Mouse (Mus musculus): Measurements from ENCODE around the gene Hcn1. TPM values are rescaled to one million over a fixed set of nuclear protein-coding genes. Genes with fewer than 3 reads are reported as not detected.
A peak's percentile ranks its signal among the peaks of the same experiment; 100 is the strongest.

Gene Hcn1
- polyA plus RNA-seq, 1 experiment from 2014 or later: 0.24 TPM

- Histone ChIP-seq H3K9me3 (no peaks in the 10 kb centered on the region), H3K4me3 (no peak overlapping the region), H3K4me1 (no peaks in the 10 kb centered on the region), H3K27me3 (no peaks in the 10 kb centered on the region), H3K4me2 (no peak overlapping the region), H3K9ac (no peak overlapping the region), H3K36me3 (no peaks in the 10 kb centered on the region), H3K27ac (no peak overlapping the region)
- ATAC-seq (ENCODE audit: insufficient number of reproducible peaks, insufficient read depth, low FRiP score, low TSS enrichment, low read depth): no peak
- WGBS: 71% methylated on average over 5 of the region's 5 CpGs
These were observed 290.0 kb downstream of the Hcn1 start for GRCm38 (mm10) chr13:117892076-117892475.

- Histone ChIP-seq H3K36me3 (no peaks in the 10 kb centered on the region), H3K27me3 (no peaks in the 10 kb centered on the region), H3K9me3 (no peaks in the 10 kb centered on the region), H3K4me1 (no peaks in the 10 kb centered on the region), H3K9ac (no peak overlapping the region), H3K4me3 (no peak overlapping the region), H3K27ac (no peak overlapping the region), H3K4me2 (no peak overlapping the region)
- 83% methylated on average over 2 of the region's 2 CpGs for WGBS
- ATAC-seq (ENCODE audit: insufficient number of reproducible peaks, insufficient read depth, low FRiP score, low TSS enrichment, low read depth): no peak
These were observed 295.9 kb downstream of the Hcn1 start for GRCm38 (mm10) chr13:117898052-117898451.

DNA sequence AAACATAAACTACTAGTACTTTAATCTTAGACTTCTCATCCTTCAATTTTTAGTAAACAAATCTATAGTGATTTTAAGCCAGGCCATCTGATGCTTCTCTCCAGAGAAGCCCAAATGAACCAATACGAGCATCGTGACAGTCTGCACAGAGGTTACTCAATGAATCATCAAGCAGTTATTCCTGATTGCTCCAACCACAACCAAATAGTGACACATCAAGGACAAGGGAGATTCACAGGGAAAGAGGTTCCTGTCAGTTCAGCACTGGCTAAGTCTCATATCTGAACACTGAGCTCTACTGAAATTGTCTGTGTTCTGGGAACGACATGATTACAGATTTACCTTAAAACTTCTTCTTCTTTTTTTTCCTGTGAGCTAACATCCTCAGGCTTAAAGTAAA lies 305.7 kb downstream of the Hcn1 start:
- no peak overlapping the region for H3K9ac ChIP-seq
- 85% methylated on average over 3 of the region's 3 CpGs for WGBS
- H3K27me3 ChIP-seq: no peaks in the 10 kb centered on the region
- H3K4me2 ChIP-seq: no peak overlapping the region
- H3K4me1 ChIP-seq: no peaks in the 10 kb centered on the region
- H3K27ac ChIP-seq: no peak overlapping the region
- H3K9me3 ChIP-seq: no peaks in the 10 kb centered on the region
- H3K4me3 ChIP-seq: no peak overlapping the region
- H3K36me3 ChIP-seq: no peaks in the 10 kb centered on the region
- no peak for ATAC-seq (ENCODE audit: insufficient number of reproducible peaks, insufficient read depth, low FRiP score, low TSS enrichment, low read depth)

- Histone ChIP-seq H3K27me3 (no peaks in the 10 kb centered on the region), H3K27ac (no peak overlapping the region), H3K9me3 (no peaks in the 10 kb centered on the region), H3K36me3 (no peaks in the 10 kb centered on the region), H3K4me3 (no peak overlapping the region), H3K9ac (no peak overlapping the region), H3K4me1 (no peaks in the 10 kb centered on the region), H3K4me2 (no peak overlapping the region)
- 87% methylated on average over 4 of the region's 4 CpGs for WGBS
- ATAC-seq (ENCODE audit: insufficient number of reproducible peaks, insufficient read depth, low FRiP score, low TSS enrichment, low read depth): no peak
These were observed 327.6 kb downstream of the Hcn1 start for GRCm38 (mm10) chr13:117929734-117930133.

DNA sequence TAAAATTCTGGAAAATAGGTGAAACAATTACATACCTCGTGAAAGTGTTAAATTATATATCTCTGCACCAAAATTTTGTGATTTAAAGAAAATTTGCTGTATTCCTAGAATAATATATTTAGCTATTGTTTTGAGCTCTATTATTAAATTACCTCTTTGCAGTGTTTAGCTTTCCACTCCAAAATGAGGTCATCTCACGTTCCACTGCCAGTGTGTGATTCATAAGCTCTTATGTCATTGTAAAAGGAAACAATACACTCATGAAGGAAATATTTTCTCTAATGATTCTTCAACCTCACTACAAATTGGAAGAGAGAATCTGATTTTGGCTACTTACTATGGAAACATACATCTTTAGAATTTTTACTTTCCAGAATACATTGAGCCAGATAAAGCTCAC lies 329.6 kb downstream of the Hcn1 start:
- no peaks in the 10 kb centered on the region for H3K27me3 ChIP-seq
- H3K9ac ChIP-seq: no peak overlapping the region
- no peak overlapping the region for H3K4me2 ChIP-seq
- H3K27ac ChIP-seq: no peak overlapping the region
- no peak overlapping the region for H3K4me3 ChIP-seq
- H3K4me1 ChIP-seq: no peaks in the 10 kb centered on the region
- H3K36me3 ChIP-seq: no peaks in the 10 kb centered on the region
- no peak for ATAC-seq (ENCODE audit: insufficient number of reproducible peaks, insufficient read depth, low FRiP score, low TSS enrichment, low read depth)
- WGBS: 67% methylated on average over 2 of the region's 2 CpGs
- H3K9me3 ChIP-seq: no peaks in the 10 kb centered on the region

DNA sequence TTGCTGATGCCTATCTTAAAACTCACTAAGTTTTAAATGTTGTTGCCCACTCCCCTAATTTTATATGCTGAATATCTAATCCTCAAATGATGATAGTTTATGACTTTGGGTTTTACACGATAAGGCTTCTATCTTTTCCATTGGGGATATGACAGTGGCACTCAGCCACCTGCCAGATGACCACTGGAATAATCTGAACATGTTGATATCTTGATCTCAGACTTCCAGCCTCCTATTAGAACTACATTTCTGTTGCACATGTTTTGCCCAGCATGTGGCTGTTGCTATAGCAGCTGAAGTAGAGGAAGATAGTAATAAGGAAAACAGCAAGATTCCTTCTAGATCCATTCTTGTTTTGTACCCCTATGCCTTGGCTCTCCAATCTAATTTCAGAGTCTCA lies 336.6 kb downstream of the Hcn1 start:
- no peaks in the 10 kb centered on the region for H3K4me1 ChIP-seq
- H3K27ac ChIP-seq: no peak overlapping the region
- no peak for ATAC-seq (ENCODE audit: insufficient number of reproducible peaks, insufficient read depth, low FRiP score, low TSS enrichment, low read depth)
- no peaks in the 10 kb centered on the region for H3K27me3 ChIP-seq
- no peak overlapping the region for H3K9ac ChIP-seq
- no peak overlapping the region for H3K4me3 ChIP-seq
- WGBS: 86% methylated on average over 1 of the region's 1 CpGs
- H3K9me3 ChIP-seq: no peaks in the 10 kb centered on the region
- H3K36me3 ChIP-seq: no peaks in the 10 kb centered on the region
- no peak overlapping the region for H3K4me2 ChIP-seq

- H3K4me1 ChIP-seq: no peaks in the 10 kb centered on the region
- H3K27ac ChIP-seq: no peak overlapping the region
- WGBS: 89% methylated on average over 8 of the region's 8 CpGs
- no peaks in the 10 kb centered on the region for H3K27me3 ChIP-seq
- ATAC-seq (ENCODE audit: insufficient number of reproducible peaks, insufficient read depth, low FRiP score, low TSS enrichment, low read depth): no peak
- H3K4me3 ChIP-seq: no peak overlapping the region
- no peaks in the 10 kb centered on the region for H3K36me3 ChIP-seq
- no peak overlapping the region for H3K4me2 ChIP-seq
- H3K9me3 ChIP-seq: no peaks in the 10 kb centered on the region
- no peak overlapping the region for H3K9ac ChIP-seq
These were observed 338.6 kb downstream of the Hcn1 start for GRCm38 (mm10) chr13:117940536-117941280.

GRCm38 (mm10) chr13:117946843-117947242 lies 344.7 kb downstream of the Hcn1 start:
- no peaks in the 10 kb centered on the region for H3K27me3 ChIP-seq
- H3K36me3 ChIP-seq: no peaks in the 10 kb centered on the region
- no peak overlapping the region for H3K4me3 ChIP-seq
- ATAC-seq (ENCODE audit: insufficient number of reproducible peaks, insufficient read depth, low FRiP score, low TSS enrichment, low read depth): no peak
- H3K27ac ChIP-seq: no peak overlapping the region
- H3K4me2 ChIP-seq: no peak overlapping the region
- no peaks in the 10 kb centered on the region for H3K4me1 ChIP-seq
- 76% methylated on average over 3 of the region's 3 CpGs for WGBS
- H3K9me3 ChIP-seq: no peaks in the 10 kb centered on the region
- H3K9ac ChIP-seq: no peak overlapping the region

- Histone ChIP-seq H3K27ac (no peak overlapping the region), H3K9me3 (no peaks in the 10 kb centered on the region), H3K4me1 (no peaks in the 10 kb centered on the region), H3K36me3 (no peaks in the 10 kb centered on the region), H3K27me3 (no peaks in the 10 kb centered on the region), H3K9ac (no peak overlapping the region), H3K4me2 (no peak overlapping the region), H3K4me3 (no peak overlapping the region)
- no peak for ATAC-seq (ENCODE audit: insufficient number of reproducible peaks, insufficient read depth, low FRiP score, low TSS enrichment, low read depth)
- WGBS: 75% methylated on average over 1 of the region's 1 CpGs
These were observed 345.7 kb downstream of the Hcn1 start for GRCm38 (mm10) chr13:117947704-117948376.

DNA sequence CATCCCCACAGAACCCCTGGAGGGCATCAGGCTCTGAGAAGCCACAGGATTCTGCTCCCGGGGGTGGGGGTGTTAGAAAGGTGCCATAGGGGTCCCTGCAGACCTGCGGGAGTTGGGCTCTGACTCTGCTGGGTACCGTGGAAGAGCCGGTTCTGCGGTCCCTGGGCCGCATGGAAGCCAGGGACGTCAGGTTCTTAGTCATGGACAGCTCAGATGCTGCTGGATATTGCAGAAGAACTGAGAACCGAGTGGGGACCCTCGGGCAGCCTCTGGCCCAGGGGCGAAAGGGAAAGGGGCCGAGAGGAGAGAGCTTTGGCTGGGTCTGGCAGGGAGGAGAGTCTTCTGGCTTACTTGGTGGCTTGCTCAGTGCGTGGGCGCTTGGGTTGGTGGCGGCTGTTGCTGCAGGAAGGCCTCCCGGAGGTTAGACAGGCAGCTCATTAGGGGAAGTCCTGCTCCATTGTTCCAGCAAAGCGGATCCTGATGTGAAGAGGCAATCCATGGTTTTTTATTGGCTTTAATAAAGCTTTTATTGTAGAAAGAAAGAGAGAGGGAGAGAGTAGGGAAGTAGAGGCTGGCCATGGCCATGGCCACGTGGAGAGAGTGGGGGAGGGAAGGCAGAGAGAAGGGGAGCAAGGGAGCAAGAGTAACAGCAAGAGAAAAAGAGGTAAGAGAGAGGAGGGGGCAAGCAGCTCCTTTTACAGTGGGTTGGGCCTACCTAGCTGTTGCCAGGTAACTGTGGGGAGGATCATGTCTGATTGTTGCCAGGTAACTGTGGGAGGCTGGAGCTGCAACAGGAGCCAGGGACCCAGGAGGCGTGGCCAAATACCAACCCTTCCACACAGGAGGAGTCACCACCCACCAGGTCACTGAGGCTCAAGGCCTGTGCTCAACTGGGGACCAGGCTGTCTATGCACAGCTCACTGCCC lies 356.6 kb downstream of the Hcn1 start:
- no peaks in the 10 kb centered on the region for H3K4me1 ChIP-seq
- H3K9ac ChIP-seq: no peak overlapping the region
- H3K4me2 ChIP-seq: peak overlapping the region; percentile 43
- no peaks in the 10 kb centered on the region for H3K36me3 ChIP-seq
- ATAC-seq (ENCODE audit: insufficient number of reproducible peaks, insufficient read depth, low FRiP score, low TSS enrichment, low read depth): peak; percentile 79
- H3K4me3 ChIP-seq: peak overlapping the region; percentile 9; the same call in 1 of the 2 replicates
- no peaks in the 10 kb centered on the region for H3K9me3 ChIP-seq
- no peak overlapping the region for H3K27ac ChIP-seq
- H3K27me3 ChIP-seq: no peaks in the 10 kb centered on the region
- WGBS: 9% methylated on average over 18 of the region's 18 CpGs

- ATAC-seq (ENCODE audit: insufficient number of reproducible peaks, insufficient read depth, low FRiP score, low TSS enrichment, low read depth): no peak
- Histone ChIP-seq H3K9ac (no peak overlapping the region), H3K4me1 (no peaks in the 10 kb centered on the region), H3K36me3 (no peaks in the 10 kb centered on the region), H3K9me3 (no peaks in the 10 kb centered on the region), H3K4me3 (no peak overlapping the region), H3K27ac (no peak overlapping the region), H3K27me3 (no peaks in the 10 kb centered on the region), H3K4me2 (no peak overlapping the region)
These were observed 362.5 kb downstream of the Hcn1 start for GRCm38 (mm10) chr13:117964620-117965019.
